Mouse (Mus musculus) olfactory bulb, adult 2 months (tissue): ENCODE measurements around the gene Auts2.

ENCODE experiments used
- CTCF ChIP-seq: fragments of 200-500 bp; IDR thresholded peaks from 2 replicates; pipeline ENCODE4 v1.5.1; 2012; ENCODE audit warnings: low read depth, mild to moderate bottlenecking, low read length, moderate library complexity; ENCODE audit not compliant: insufficient read depth
- POLR2A ChIP-seq: fragments of 200-500 bp; IDR thresholded peaks from 2 replicates; pipeline ENCODE4 v1.6.1; 2012; ENCODE audit warnings: mild to moderate bottlenecking, low read depth, low read length, moderate library complexity; ENCODE audit not compliant: insufficient read depth

- TF ChIP-seq CTCF: no peak
- no peak for TF ChIP-seq POLR2A
Observed at GRCm38 (mm10) chr5:132314300-132314699, 228.8 kb downstream of the Auts2 start.
